Mouse (Mus musculus): ENCODE data around the gene Pou5f1. TPM values are rescaled to one million over a fixed set of nuclear protein-coding genes. Genes with fewer than 3 reads are reported as not detected.
A peak's percentile ranks its signal among the peaks of the same experiment; 100 is the strongest.

Pou5f1 gene
- total RNA-seq, 2 experiments from 2014 or later = 0.50 TPM; not detected in 1

GRCm38 (mm10) chr17:35544680-35545079 lies 38.9 kb downstream of the Pou5f1 start:
- peak; percentile 39 for ATAC-seq (replicated peaks; ENCODE audit: low FRiP score, low TSS enrichment, poor library complexity, severe bottlenecking)

- ATAC-seq (replicated peaks; ENCODE audit: low FRiP score, low TSS enrichment, poor library complexity, severe bottlenecking) = no peak
These were observed 41.6 kb downstream of the Pou5f1 start for GRCm38 (mm10) chr17:35547465-35547864.

GRCm38 (mm10) chr17:35548636-35549035 lies 42.8 kb downstream of the Pou5f1 start:
- no peak for ATAC-seq (replicated peaks; ENCODE audit: low FRiP score, low TSS enrichment, poor library complexity, severe bottlenecking)

- ATAC-seq (replicated peaks; ENCODE audit: low FRiP score, low TSS enrichment, poor library complexity, severe bottlenecking) = no peak
These were observed 43.8 kb downstream of the Pou5f1 start for GRCm38 (mm10) chr17:35549437-35550142.

GRCm38 (mm10) chr17:35550143-35550494 lies 44.3 kb downstream of the Pou5f1 start:
- no peak for ATAC-seq (replicated peaks; ENCODE audit: low FRiP score, low TSS enrichment, poor library complexity, severe bottlenecking)

- no peak for ATAC-seq (replicated peaks; ENCODE audit: low FRiP score, low TSS enrichment, poor library complexity, severe bottlenecking)
These were observed 45.1 kb downstream of the Pou5f1 start for GRCm38 (mm10) chr17:35550871-35551270.

GRCm38 (mm10) chr17:35551881-35552414 lies 46.1 kb downstream of the Pou5f1 start, which contains the start of gene Cdsn:
TSS of gene Cdsn (plus strand) at chr17:35552128.
- ATAC-seq (replicated peaks; ENCODE audit: low FRiP score, low TSS enrichment, poor library complexity, severe bottlenecking) = no peak

GRCm38 (mm10) chr17:35554321-35554720 lies 48.5 kb downstream of the Pou5f1 start:
- ATAC-seq (replicated peaks; ENCODE audit: low FRiP score, low TSS enrichment, poor library complexity, severe bottlenecking) = no peak

- no peak for ATAC-seq (replicated peaks; ENCODE audit: low FRiP score, low TSS enrichment, poor library complexity, severe bottlenecking)
These were observed 49.1 kb downstream of the Pou5f1 start for GRCm38 (mm10) chr17:35554761-35555397.

GRCm38 (mm10) chr17:35556186-35556765 lies 50.5 kb downstream of the Pou5f1 start:
- ATAC-seq (replicated peaks; ENCODE audit: low FRiP score, low TSS enrichment, poor library complexity, severe bottlenecking) = no peak

GRCm38 (mm10) chr17:35556812-35557211 lies 51.0 kb downstream of the Pou5f1 start:
- ATAC-seq (replicated peaks; ENCODE audit: low FRiP score, low TSS enrichment, poor library complexity, severe bottlenecking) = peak; percentile 86

GRCm38 (mm10) chr17:35557351-35557750 lies 51.5 kb downstream of the Pou5f1 start:
- no peak for ATAC-seq (replicated peaks; ENCODE audit: low FRiP score, low TSS enrichment, poor library complexity, severe bottlenecking)

- no peak for ATAC-seq (replicated peaks; ENCODE audit: low FRiP score, low TSS enrichment, poor library complexity, severe bottlenecking)
These were observed 52.4 kb downstream of the Pou5f1 start for GRCm38 (mm10) chr17:35558216-35558615.

Other genes starting within 250 kb of the Pou5f1 start
- gene H2-D1, start 243.3 kb upstream of the Pou5f1 start, total RNA-seq (2014; fragmentation: Nextera tagmentation) = 237 and 344 TPM in 2 replicates
- 289 and 334 TPM in 2 replicates for gene H2-D1, start 243.3 kb upstream of the Pou5f1 start, total RNA-seq (2017)
- gene H2-Q1, start 185.6 kb upstream of the Pou5f1 start, total RNA-seq (2014; fragmentation: Nextera tagmentation) = not detected in 2 replicates
- gene H2-Q1, start 185.6 kb upstream of the Pou5f1 start, total RNA-seq (2017) = not detected in 2 replicates
- not detected in 2 replicates for gene H2-Q2, start 163.8 kb upstream of the Pou5f1 start, total RNA-seq (2014; fragmentation: Nextera tagmentation)
- not detected in 2 replicates for gene H2-Q2, start 163.8 kb upstream of the Pou5f1 start, total RNA-seq (2017)
- 25.7 and 26.1 TPM in 2 replicates for gene H2-Q4, start 126.4 kb upstream of the Pou5f1 start, total RNA-seq (2014; fragmentation: Nextera tagmentation)
- 19.4 and 44.3 TPM in 2 replicates for gene H2-Q4, start 126.4 kb upstream of the Pou5f1 start, total RNA-seq (2017)
- gene H2-Q6, start 81.2 kb upstream of the Pou5f1 start, total RNA-seq (2014; fragmentation: Nextera tagmentation) = 76.1 and 91.9 TPM in 2 replicates
- 52.5 and 77.9 TPM in 2 replicates for gene H2-Q6, start 81.2 kb upstream of the Pou5f1 start, total RNA-seq (2017)
- 135 and 179 TPM in 2 replicates for gene H2-Q7, start 66.9 kb upstream of the Pou5f1 start, total RNA-seq (2014; fragmentation: Nextera tagmentation)
- gene H2-Q7, start 66.9 kb upstream of the Pou5f1 start, total RNA-seq (2017) = 47.7 and 71.0 TPM in 2 replicates
- gene H2-Q10, start 35.9 kb upstream of the Pou5f1 start, total RNA-seq (2014; fragmentation: Nextera tagmentation) = 0.98 and 2.2 TPM in 2 replicates
- 0.23 and 0.28 TPM in 2 replicates for gene H2-Q10, start 35.9 kb upstream of the Pou5f1 start, total RNA-seq (2017)
- 18.8 and 27.5 TPM in 2 replicates for gene Tcf19, start 10.8 kb downstream of the Pou5f1 start, total RNA-seq (2014; fragmentation: Nextera tagmentation)
- gene Tcf19, start 10.8 kb downstream of the Pou5f1 start, total RNA-seq (2017) = 4.7 and 8.1 TPM in 2 replicates
- gene Cchcr1, start 11.1 kb downstream of the Pou5f1 start, total RNA-seq (2014; fragmentation: Nextera tagmentation) = 9.3 and 24.6 TPM in 2 replicates
- 11.6 and 13.3 TPM in 2 replicates for gene Cchcr1, start 11.1 kb downstream of the Pou5f1 start, total RNA-seq (2017)
- not detected in 2 replicates for gene Psors1c2, start 27.2 kb downstream of the Pou5f1 start, total RNA-seq (2014; fragmentation: Nextera tagmentation)
- not detected in 2 replicates for gene Psors1c2, start 27.2 kb downstream of the Pou5f1 start, total RNA-seq (2017)
- gene Cdsn, start 46.1 kb downstream of the Pou5f1 start, total RNA-seq (2014; fragmentation: Nextera tagmentation) = not detected in 2 replicates
- gene Cdsn, start 46.1 kb downstream of the Pou5f1 start, total RNA-seq (2017) = not detected in 2 replicates
- gene 2300002M23Rik, start 61.4 kb downstream of the Pou5f1 start, total RNA-seq (2014; fragmentation: Nextera tagmentation) = not detected in 2 replicates
- not detected in 2 replicates for gene 2300002M23Rik, start 61.4 kb downstream of the Pou5f1 start, total RNA-seq (2017)
- gene Sfta2, start 95.5 kb downstream of the Pou5f1 start, total RNA-seq (2014; fragmentation: Nextera tagmentation) = not detected in 2 replicates
- not detected in 2 replicates for gene Sfta2, start 95.5 kb downstream of the Pou5f1 start, total RNA-seq (2017)
- gene Gm9573, start 120.6 kb downstream of the Pou5f1 start, total RNA-seq (2014; fragmentation: Nextera tagmentation) = not detected in 2 replicates
- gene Gm9573, start 120.6 kb downstream of the Pou5f1 start, total RNA-seq (2017) = not detected in 2 replicates
- not detected in 2 replicates for gene Mucl3, start 137.7 kb downstream of the Pou5f1 start, total RNA-seq (2014; fragmentation: Nextera tagmentation)
- gene Mucl3, start 137.7 kb downstream of the Pou5f1 start, total RNA-seq (2017) = not detected in 2 replicates
- gene Vars2, start 161.6 kb downstream of the Pou5f1 start, total RNA-seq (2014; fragmentation: Nextera tagmentation) = 32.5 and 44.2 TPM in 2 replicates
- 8.3 and 19.1 TPM in 2 replicates for gene Vars2, start 161.6 kb downstream of the Pou5f1 start, total RNA-seq (2017)
- 30.3 and 52.4 TPM in 2 replicates for gene Gtf2h4, start 167.7 kb downstream of the Pou5f1 start, total RNA-seq (2014; fragmentation: Nextera tagmentation)
- gene Gtf2h4, start 167.7 kb downstream of the Pou5f1 start, total RNA-seq (2017) = 35.0 and 40.6 TPM in 2 replicates
- gene Ddr1, start 198.6 kb downstream of the Pou5f1 start, total RNA-seq (2014; fragmentation: Nextera tagmentation) = not detected in 2 replicates
- gene Ddr1, start 198.6 kb downstream of the Pou5f1 start, total RNA-seq (2017) = not detected in 2 replicates

Data from megakaryocyte-erythroid progenitor cell, adult 5-6 weeks (primary cell).